Mouse (Mus musculus): ENCODE results near the gene Nle1. TPM values are rescaled to one million over a fixed set of nuclear protein-coding genes. Genes with fewer than 3 reads are reported as not detected.

The Nle1 gene
- total RNA-seq, 2 experiments from 2014 or later, result 11.4 to 15.1 TPM

GRCm38 (mm10) chr11:82855327-82855973, 52.8 kb downstream of the Nle1 start:
- no peak for TF ChIP-seq CTCF (IDR thresholded peaks at IDR 0.05)
- Histone ChIP-seq H3K27ac (no peak overlapping the region), H3K4me3 (no peak overlapping the region)
- intact Hi-C loops (cut with DNase I), result loop anchor here (5.0 kb wide), 1 partner anchor 33 kb away; no protein-coding TSS in a partner anchor
- no peak for DNase-seq

- Histone ChIP-seq H3K4me3 (no peak overlapping the region), H3K27ac (no peak overlapping the region)
- no peak for DNase-seq
- TF ChIP-seq CTCF (IDR thresholded peaks at IDR 0.05), result no peak
- intact Hi-C loops (cut with DNase I), result no loop called here
These were observed 54.1 kb downstream of the Nle1 start for GRCm38 (mm10) chr11:82854111-82854510.

- no peak for DNase-seq
- TF ChIP-seq CTCF (IDR thresholded peaks at IDR 0.05), result no peak
- H3K27ac ChIP-seq, result no peak overlapping the region
- intact Hi-C loops (cut with DNase I), result no loop called here
- H3K4me3 ChIP-seq, result no peak overlapping the region
These were observed 55.3 kb downstream of the Nle1 start for GRCm38 (mm10) chr11:82852958-82853357.

- no peak for DNase-seq
- no peak overlapping the region for H3K4me3 ChIP-seq
- H3K27ac ChIP-seq, result no peak overlapping the region
- no peak for TF ChIP-seq CTCF (IDR thresholded peaks at IDR 0.05)
- intact Hi-C loops (cut with DNase I), result no loop called here
These were observed 55.7 kb downstream of the Nle1 start for GRCm38 (mm10) chr11:82852540-82852939.

GRCm38 (mm10) chr11:82852115-82852514, 56.1 kb downstream of the Nle1 start:
- no peak for DNase-seq

More at GRCm38 (mm10) chr11:82852115-82852514, 56.1 kb downstream of the Nle1 start:
- intact Hi-C loops (cut with DNase I), result no loop called here
- TF ChIP-seq CTCF (IDR thresholded peaks at IDR 0.05), result no peak
- Histone ChIP-seq H3K27ac (no peak overlapping the region), H3K4me3 (no peak overlapping the region)

Other genes starting within 250 kb of the Nle1 start
- gene Cct6b, start 144.1 kb downstream of the Nle1 start, total RNA-seq (2021), result under 1 TPM; 0.18 to 0.20 TPM
- 10 to 100 TPM; 15.9 to 16.8 TPM for gene Zfp830, start 144.1 kb downstream of the Nle1 start, total RNA-seq (2021)
- gene Lig3, start 127.3 kb downstream of the Nle1 start, total RNA-seq (2021), result 10 to 100 TPM; 21.4 to 22.7 TPM
- 10 to 100 TPM in 1 of 2 experiments, 1 to 10 TPM in 1; 6.5 to 10.1 TPM for gene Rffl, start 37.2 kb downstream of the Nle1 start, total RNA-seq (2021)
- gene Rad51d, start 17.8 kb downstream of the Nle1 start, total RNA-seq (2021), result 1 to 10 TPM; 2.7 to 3.6 TPM
- not detected for gene Fndc8, start 16.3 kb downstream of the Nle1 start, total RNA-seq (2021)
- gene Unc45b, start 2.1 kb upstream of the Nle1 start, total RNA-seq (2021), result 100 to 1,000 TPM; 169 to 206 TPM
- 10 to 100 TPM; 12.2 to 24.1 TPM for gene Slfn5, start 42.9 kb upstream of the Nle1 start, total RNA-seq (2021)
- under 1 TPM; 0.13 to 0.28 TPM for gene Slfn9, start 83.4 kb upstream of the Nle1 start, total RNA-seq (2021)
- under 1 TPM; 0.08 to 0.13 TPM for gene Slfn8, start 112.4 kb upstream of the Nle1 start, total RNA-seq (2021)
- gene Slfn2, start 156.7 kb upstream of the Nle1 start, total RNA-seq (2021), result 1 to 10 TPM in 1 of 2 experiments, under 1 TPM in 1; 0.48 to 1.1 TPM
- not detected for gene Slfn1, start 208.4 kb upstream of the Nle1 start, total RNA-seq (2021)

Data from gastrocnemius, adult 2 months (tissue).